ENCODE assay signal across 18 mouse cellular contexts in the genomic region with DNA sequence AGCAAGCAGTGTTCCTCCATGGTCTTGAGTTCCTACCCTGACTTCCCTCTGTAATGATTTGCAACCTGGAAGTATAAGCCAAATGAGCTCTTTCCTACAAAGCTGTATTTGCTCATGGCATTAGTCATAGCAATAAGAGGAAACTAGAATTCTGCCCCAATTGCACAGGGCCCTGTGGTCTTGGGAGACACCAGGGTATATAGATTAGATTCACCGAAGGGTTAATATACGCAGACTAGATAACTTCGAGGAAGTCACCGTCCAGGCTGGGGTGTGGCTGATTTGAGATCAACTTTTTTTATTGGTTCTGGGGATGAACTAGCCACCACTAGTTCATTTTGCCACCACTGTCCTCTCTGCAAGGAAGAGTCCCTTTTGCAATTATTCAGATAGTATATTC.
"Had no signal": no experiment of that assay in that cellular context is flagged by ENCODE, and none has a peak within 500 bp of the region (broad histone marks: within the 10 kb centered on the region; RNA-seq: fewer than 3 reads in every experiment).

No protein-coding gene starts in this region.

- H3K36me3 ChIP-seq: liver, embryonic 15.5 days; lung, embryonic 15.5 days; midbrain, embryonic 13.5 days; midbrain, embryonic 15.5 days; neural tube, embryonic 12.5 days had no signal

- DNase-seq: liver, postnatal 0 days; lung, adult 2 months; lung, postnatal 14 days; lung, postnatal 36 days; right cerebral cortex, postnatal 14 days; spleen, adult 18-20 months; thymus, adult 18-20 months; thymus, postnatal 25 days; thymus, postnatal 4 days had no signal

- H3K27ac ChIP-seq: liver, embryonic 15.5 days; lung, embryonic 15.5 days; macrophage; midbrain, embryonic 13.5 days; midbrain, embryonic 15.5 days; neural tube, embryonic 12.5 days had no signal

- H3K27me3 ChIP-seq: lung, embryonic 15.5 days; megakaryocyte, embryonic 14.5 days; midbrain, embryonic 13.5 days; midbrain, embryonic 15.5 days; neural tube, embryonic 12.5 days had no signal

- H3K9ac ChIP-seq: liver, embryonic 15.5 days; liver, postnatal 0 days; lung, embryonic 15.5 days; midbrain, embryonic 13.5 days; midbrain, embryonic 15.5 days; neural tube, embryonic 12.5 days had no signal

- H3K4me2 ChIP-seq: liver, embryonic 15.5 days; lung, embryonic 15.5 days; midbrain, embryonic 11.5 days; midbrain, embryonic 13.5 days; midbrain, embryonic 15.5 days; neural tube, embryonic 12.5 days had no signal

- H3K9me3 ChIP-seq: liver, embryonic 15.5 days; lung, embryonic 15.5 days; megakaryocyte, embryonic 14.5 days; midbrain, embryonic 13.5 days; midbrain, embryonic 15.5 days; neural tube, embryonic 12.5 days had no signal

- ATAC-seq: liver, postnatal 0 days; lung, postnatal 0 days; midbrain, embryonic 13.5 days; midbrain, embryonic 15.5 days had no signal

- H3K4me3 ChIP-seq: liver, embryonic 15.5 days; lung, embryonic 15.5 days; megakaryocyte, embryonic 14.5 days; midbrain, embryonic 13.5 days; midbrain, embryonic 15.5 days; neural tube, embryonic 12.5 days had no signal
